Mouse (Mus musculus) CD4-positive, CD25-positive, alpha-beta regulatory T cell, adult 4 months (primary cell): ENCODE results near the gene Vwa5b1. TPM values are rescaled to one million over a fixed set of nuclear protein-coding genes. Genes with fewer than 3 reads are reported as not detected.

Experiments
- ATAC-seq: one replicate; pipeline ENCODE4 v1.8.0; 2017
- polyA plus RNA-seq, 2 experiments: library from polyadenylated mRNA; unstranded; fragments of 100-300 nt; shearing (Covaris generic); gene quantifications; one replicate each; pipeline ENCODE4 v1.2.1; 2017

The Vwa5b1 gene
- not detected for polyA plus RNA-seq

DNA sequence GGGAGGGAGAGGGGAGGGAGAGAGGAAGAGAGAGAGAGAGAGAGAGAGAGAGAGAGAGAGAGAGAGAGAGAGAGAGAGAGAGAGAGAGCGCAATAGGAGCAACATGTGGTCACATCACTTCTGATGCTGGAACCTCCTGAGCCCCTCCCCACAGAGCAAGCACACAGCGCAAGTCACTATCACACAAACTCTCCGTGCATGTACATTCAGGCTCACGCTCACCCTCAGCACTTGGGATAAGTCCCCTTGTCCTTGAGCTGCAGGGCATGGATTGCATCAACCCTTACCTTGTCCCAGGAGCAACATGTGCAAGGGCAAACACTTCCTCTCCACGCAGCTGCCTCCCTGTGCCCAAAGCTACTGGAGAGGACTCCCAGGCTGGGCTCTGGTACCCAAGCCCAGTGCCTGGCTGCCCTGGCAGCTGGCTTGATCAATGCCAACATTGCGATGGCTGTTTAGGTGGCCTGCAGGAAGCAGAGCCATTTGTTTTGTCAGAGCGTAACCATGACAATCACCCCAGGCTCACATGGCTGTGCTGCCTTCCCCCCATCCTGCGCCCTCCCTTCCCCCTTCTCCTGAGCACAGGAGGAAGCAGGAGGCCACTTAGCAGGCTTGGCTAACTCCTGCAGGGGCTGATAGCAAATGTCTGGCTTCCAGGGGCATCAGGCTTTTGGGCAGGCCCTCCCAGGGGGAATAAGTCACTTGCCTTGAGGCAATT is at the start of gene Vwa5b1:
Gene Vwa5b1, minus strand, starts transcription at position 457 of the 718 bp plus-strand sequence.
- ATAC-seq = no peak

DNA sequence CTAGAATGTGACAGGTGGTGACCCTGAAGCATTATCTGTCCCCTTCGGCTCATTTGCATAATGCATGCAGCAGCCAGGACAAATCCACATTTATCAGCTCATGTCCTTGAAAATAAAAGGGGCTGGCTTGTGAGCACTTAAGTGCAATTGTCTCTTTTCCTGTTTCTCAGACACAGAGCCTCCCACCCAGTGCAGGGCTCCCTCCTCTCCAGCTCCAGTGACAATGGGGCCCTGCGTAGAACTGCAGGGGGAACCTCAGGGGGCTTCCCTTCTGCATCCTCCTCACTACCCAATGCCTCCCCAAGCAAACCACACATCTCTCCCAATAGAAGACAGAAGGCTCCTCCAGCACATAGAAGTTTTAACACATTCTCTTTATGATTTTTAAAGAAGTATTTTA is 47.1 kb upstream of the Vwa5b1 start:
- ATAC-seq = no peak

DNA sequence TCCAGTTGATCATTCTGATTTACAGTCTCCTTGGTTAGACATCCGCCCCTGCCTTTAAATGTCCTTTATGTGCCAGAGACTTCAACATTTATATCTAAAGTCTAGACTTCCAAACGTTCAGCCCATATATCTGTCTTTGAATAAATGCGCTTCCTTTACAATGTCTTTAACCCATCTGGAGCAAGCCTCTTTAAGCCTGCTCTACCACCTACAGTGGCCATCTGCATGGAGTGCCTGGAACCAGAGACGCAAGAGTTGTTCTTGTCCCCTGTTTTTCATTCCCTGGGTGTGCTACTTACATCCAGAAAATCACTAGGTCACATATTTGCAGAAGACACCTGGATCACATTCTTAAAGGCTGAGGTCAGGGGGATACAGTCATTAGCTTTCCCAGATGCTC is 44.4 kb upstream of the Vwa5b1 start:
- no peak for ATAC-seq

DNA sequence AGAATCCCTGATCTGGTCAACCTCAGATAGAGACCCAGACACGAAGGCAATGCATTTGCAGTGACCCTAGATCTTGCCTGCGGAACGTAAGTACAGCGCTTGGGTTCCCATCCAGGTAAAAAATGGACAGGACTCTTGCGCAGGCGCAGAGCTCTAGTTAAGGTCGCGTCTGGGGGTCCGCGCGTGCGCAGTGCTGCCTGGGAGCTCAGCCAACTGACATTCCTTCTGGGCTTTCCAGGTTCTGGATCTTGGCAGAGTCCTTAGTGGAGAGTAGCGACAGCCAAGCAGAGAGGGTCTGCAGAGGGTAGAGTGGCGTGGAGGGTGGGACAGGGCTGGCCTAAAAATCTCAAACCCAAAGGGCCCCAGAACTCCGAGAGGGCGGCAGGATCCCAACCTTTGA is 41.9 kb upstream of the Vwa5b1 start:
- ATAC-seq = no peak

DNA sequence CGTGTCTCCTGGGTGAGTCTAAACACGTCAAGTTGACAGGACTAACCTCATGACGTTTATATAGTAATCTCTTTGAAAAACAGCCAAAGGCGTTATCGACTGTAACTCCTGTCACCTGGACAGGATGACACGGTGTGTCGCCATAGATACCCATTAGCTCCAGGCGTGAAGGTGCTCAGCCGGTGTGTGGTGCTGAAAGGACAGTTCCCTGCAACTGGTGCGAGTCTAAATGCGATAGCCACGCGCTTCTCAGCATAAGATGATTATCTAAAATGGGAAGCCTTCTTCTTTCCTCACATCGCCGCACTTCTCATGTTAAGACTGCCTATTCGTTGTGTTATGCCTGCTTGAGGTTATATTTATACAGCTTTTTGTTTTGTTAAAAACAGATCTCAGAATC is 40.8 kb upstream of the Vwa5b1 start:
- ATAC-seq = no peak

DNA sequence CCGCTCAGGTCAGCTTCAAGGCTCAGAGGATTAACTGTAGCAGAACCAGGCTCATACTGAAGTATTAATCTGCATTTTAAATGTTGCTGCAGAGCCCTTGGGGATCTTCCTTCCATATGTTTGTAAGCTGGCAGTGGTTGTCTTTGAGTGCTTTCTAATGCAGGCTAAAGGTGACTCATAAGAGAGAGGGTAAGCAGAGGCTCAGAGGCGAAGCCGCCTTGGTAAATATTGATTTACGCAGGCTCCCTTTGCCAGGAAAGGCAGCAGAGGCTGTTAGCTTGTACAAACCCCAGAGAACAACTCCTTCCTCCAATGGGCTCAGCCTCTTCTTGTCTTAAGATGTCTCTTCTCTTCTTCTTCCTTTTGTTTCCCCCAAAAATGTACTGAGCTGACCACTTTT is 36.5 kb upstream of the Vwa5b1 start:
- no peak for ATAC-seq

DNA sequence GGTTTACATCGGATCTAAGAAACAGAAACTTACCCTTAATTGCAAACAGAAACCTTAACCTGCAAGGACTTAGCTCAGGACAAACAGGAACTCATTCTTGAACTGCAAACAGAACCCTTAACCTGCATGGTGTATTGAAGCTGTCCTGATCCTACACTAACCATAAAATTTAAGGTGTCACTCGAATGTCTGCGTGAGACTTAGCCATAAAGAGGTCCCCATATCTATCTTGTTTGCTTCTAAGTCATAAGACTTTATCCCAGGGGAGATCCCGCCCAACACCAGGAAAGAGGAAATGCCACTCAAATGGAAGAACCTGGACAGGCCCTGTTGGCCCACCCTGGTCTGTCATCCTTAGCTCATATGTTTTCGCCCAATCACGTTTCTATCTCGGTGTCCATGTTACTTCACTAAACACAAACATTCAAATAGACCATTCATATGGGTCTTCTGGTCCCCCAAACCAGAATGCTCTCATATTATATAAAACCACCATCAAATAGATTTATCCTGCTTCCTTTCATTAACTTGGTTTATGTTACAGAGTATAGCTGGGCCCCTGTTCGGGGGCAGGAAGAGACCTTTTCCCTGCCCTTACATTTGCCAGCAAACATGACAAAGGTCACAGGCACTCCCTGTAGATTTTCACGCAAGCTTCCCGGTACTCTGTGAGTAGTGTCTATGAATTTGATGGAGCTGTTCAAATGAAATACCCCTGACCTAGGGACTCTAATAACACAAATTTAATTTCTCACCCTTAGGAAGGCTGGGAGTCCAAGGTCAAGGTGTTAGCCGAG is 34.6 kb upstream of the Vwa5b1 start:
- ATAC-seq = no peak

DNA sequence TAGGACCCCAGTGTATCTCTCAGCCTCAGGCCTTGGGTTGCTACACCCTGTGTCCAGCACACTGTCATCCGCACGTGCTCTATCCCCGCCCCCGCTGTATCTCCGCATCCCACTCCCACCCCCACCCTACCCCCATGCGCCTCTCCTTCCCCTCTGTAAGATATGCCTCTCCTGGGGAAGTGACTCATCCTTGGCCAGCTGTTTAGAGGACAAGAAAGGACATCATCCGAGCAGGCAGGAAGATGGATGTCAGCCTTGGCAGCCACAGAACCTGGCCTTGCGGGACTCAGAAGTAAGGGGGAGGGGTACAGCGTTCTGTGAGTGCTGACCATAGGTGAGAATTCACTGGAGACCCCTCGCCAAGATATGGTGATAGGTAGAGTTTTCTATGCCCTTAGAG is 30.8 kb upstream of the Vwa5b1 start:
- no peak for ATAC-seq

DNA sequence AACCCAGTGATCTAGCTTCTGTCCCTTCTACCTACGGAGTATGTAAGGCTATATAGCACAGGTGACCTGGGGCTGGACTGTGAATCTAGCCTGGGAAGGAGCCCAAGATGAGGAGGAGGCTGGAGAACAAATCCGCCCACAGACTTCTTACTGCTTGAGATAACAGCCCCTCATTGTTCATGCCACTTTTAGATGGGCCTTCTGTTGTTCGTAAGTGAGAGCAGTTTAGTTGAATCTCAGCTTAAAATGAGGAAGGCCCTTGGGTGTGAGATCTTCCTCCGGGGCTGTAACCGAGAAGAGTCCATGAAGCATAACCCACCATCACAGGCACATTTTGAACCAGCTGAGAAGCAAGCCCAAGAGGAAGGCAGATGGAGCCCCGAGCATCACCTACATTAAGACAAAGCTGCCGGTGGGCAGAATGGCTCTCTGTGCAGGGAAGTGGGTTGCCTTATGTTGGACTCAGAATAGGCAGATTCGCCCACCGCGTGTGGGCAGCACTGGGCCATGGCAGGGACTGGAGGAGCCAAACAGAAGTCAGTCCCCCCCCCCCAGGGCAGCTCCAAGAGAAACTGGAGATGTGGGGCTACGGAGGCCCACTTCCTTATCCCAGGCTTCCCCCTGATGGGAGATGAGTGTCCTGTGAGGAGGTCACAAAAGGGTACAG is 24.4 kb upstream of the Vwa5b1 start:
- no peak for ATAC-seq

DNA sequence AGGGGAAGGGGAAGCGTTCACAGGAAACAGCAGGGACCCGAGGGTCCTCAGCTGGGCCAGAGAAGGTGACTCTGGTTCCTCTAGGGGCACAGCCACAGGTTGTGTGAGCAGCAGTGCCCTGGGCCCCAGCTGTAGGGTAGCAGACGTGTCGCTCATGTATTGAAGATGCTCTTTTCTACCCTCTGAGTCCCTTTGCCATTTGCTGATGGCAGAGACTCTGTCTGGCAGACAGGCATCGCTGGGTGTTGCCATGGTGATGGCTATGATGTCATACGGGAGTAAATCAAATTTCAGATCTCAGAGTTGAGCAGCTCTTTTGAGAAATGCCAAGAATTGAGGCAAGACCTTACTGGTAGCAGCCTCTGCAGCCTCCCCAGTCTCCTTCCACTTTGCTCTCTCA is 17.4 kb upstream of the Vwa5b1 start:
- no peak for ATAC-seq

DNA sequence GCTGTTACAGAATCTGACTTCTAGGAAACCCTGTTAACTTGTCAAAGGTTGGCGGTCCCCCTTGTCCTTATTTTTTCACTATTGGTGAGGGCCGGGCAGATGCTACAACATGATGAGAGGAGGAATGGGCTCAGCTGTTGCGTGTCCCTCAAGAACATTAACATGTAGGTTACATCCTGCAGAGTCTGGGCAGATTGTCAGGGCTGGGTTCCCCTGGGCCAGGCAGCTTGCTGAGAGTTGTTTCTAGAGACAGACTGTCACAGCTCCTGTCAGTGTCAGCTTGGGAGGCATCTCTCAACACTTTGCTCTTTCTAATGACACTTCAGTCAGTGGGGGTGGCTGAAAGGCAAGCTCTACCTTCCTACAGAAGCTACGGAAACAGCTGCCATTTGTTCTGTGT is 16.2 kb upstream of the Vwa5b1 start:
- no peak for ATAC-seq

DNA sequence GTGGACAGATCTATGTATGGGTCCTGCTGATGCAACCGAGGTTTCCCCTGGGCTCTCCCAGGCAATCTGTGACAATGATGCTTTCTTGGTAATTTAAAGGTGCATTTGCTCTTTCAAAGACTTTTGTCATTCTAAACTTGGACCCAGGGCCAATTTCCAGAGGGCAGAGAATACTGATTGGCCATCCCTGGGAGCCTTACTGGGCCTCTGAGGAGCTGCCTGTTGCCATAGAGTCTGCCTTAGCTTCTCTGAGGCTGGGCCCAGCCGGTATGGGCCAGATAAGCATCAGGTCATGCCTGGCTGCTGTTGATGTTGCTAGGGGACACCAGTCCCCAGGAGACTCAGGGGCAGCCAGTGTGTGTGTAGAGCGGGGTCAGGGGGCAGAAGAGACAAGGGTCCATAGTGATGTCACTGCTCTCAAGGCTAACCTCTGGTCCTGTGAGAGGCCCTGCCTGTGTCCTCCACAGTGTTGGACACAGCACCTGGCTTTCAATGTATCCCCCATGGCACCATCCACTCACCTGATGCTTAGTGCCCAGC is 12.5 kb upstream of the Vwa5b1 start:
- ATAC-seq = no peak

DNA sequence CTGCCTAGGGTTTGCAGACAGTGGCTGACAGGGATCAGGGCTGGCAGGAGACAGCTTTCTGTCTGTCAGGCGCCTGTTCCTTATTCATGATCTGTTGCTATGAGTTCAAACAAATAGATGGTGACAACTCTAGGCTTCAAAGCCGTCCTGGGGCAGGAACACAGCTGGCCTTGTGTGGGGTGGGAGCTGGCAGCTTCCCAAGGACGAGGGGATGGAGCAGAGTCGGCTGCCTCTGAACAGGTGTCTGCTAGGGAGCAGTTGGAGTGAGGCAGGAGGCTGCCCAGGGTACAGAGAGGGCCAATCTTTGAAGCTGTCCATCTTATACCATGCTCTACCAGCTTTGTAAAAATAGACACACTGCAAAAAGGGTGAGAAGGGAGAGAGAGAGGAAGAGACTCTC is 6.6 kb upstream of the Vwa5b1 start:
- no peak for ATAC-seq

DNA sequence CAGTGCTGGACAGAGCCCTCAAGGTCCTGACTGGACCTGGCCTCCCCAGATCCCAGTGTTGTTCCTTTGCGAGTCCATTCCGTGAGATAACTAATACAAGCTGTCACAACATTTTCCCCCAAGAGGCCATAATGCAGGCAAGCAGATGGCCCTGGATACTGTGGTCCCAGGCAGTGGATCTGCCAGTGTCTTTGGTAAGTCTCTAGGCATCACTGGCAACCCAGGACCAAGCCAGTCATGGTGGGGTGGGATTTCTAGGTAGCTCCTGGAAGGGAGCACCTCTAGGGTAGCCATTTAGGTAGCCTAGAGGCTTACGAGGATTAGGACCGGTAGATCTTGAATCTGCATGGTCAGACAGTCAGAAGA is 445 bp upstream of the Vwa5b1 start:
- no peak for ATAC-seq

DNA sequence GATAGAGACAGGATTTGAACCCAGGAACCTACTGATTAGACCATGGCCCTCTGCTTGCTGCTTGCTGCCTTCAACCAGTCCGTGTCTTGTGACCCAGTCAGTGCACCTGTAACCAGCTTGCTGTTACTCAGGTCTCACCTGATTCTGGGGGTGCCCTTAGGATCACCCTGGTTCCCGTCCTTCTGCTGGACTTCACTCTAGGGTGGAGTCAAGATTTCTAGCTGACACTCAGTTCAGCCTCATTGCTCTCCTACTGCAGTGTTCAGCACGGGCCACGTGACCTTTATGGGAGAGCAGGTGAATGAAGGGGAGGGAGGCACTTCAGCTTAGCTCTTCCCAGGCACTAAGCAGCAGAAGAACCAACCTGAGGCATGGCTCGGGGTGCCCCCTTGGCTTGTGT is 7.4 kb downstream of the Vwa5b1 start:
- no peak for ATAC-seq

DNA sequence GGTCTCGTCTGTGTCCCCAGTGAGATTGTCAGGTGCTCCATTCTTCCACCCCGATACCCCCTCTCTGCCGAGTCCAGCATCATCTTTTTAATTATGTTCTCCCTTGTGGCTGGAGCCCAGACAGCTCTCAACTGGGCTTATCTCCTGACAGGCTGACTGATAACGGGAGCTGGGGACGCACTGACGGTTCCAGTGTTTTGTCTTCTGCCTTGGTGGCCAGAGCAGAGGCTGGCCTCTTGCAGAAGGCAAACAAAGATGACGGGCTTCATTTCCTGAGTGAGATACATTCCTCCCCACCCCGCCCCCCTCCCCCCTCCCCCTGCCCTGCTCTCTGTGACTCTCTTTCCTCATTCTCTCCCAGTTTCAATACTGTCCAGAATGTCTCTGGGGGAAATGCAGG is 21.2 kb downstream of the Vwa5b1 start:
- no peak for ATAC-seq

DNA sequence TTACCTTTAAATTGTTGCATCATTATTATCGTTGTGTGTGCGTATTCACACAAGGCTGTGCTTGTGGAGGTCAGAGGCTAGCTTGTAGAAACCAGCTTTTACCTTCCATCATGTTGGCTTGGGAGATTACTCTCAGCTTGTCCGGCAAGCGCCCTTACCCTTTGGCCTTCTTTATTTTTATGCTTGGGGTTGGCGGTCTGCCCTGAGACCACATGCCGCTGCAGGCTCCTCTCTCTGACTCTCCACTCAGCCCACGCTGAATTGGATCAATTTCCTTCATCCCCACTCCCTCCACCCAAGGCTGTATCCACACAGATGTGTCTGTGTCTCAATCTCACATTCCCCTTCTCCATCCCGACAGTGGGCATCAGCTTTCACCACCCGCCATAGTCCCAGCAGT is 33.8 kb downstream of the Vwa5b1 start:
- no peak for ATAC-seq

DNA sequence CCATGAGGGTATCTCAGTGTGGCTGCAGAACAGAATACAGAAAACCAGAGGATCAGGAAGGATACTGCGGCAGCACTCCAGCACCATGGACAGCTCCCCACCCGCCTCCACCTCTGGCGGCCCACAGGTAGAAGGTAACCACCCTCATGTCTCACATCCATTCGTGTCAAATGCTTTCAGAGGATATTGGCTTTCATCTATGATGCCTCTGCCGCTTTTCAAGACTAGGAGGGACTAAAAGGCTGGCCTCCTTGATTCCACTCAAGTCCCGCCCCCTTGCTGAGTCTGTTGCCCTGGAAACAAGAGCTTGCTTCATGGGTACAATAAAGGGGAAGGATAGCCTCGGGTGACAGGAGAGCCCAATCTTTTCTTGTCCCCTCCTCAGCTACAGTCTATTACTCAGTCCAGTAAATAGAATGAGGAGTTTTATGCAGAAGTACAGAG is 37.8 kb downstream of the Vwa5b1 start:
- no peak for ATAC-seq

DNA sequence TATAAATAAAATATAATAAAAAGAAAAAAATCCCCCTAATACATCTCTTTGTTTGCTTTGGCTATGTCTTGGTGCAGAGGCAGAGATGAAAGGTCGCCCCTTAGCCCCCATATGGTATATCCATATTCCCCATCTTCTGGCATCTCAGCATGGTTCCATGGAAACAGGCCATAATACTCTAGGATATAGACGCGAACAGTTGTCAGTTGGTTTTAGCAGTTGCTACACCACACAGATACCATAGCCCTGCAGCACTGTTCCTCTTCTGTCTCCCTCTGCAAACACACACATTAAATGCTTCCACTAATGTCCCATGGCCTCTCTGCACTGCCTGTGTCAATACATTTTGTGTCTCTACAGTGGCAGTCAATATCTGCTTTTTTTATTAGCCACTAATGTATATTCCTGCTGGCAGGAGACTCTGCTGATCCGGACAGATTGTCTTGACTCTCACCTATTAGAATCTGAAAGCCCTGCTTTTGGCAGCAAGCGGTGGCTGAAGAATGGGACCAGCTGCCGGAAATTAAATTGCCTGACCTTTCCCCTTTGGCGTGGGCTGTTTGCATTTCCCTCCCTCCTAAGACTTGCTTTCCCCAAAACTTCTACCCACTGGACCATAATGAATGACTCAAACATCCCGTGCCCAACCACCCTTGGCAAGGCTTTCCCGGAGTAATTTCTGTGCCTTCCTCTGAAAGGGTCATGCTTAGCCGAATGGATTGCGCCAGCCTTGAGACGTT is 39.1 kb downstream of the Vwa5b1 start:
- no peak for ATAC-seq

DNA sequence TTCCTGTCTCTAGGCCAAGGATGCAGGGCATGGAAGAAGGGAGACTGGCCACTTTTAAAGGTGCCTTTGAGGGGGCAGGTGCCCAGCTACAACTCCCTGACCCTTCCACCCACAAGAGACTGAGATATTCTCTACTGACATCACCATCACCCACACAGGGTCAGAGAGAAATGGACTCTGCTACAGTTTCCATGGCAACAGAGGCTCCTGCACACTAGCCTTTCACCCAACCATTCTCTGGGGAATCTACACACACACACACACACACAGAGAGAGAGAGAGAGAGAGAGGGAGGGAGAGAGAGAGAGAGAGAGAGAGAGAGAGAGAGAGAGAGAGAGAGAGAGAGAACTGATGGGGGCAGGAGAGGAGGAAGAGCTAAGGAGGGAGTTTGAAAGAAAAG is 50.7 kb downstream of the Vwa5b1 start:
- no peak for ATAC-seq

DNA sequence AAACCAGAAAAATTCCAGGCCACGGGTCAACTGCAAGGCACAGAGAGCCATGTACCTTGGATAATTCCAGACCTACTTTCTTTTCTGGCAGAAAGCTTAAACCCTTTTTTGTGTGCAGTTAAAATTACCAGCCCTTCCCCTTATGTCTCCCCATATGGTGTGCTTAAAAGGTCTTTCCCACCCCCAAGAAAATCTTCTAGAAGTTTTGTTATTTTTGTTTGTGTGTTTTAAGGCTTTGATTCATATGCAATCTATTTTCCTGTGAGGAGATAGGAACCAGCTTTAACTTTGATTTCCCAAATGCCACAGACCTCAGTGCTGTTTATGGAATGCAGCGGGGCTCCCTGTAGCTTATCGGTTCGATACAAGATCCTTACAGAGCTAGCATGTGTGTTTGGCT is 53.2 kb downstream of the Vwa5b1 start:
- ATAC-seq = no peak

DNA sequence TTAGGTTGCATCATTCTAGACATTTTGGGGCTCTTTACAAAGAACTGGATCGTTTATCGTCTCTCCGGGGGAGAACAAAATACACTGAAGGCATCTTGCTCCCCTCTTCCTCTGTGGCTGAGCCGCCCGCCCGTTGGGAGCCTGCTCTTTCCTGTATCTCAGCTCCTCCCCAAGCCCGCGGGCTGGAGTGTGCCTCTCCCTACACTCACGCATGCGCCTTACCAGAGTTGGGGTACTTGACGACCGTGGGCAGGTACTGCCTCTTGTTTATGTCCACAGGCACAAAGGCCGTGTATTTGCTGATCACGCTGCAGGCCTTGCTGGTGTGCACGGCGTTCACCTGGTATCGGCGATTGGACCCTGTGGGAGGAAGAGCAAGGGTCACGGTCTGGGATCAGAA is 57.3 kb downstream of the Vwa5b1 start:
- no peak for ATAC-seq

DNA sequence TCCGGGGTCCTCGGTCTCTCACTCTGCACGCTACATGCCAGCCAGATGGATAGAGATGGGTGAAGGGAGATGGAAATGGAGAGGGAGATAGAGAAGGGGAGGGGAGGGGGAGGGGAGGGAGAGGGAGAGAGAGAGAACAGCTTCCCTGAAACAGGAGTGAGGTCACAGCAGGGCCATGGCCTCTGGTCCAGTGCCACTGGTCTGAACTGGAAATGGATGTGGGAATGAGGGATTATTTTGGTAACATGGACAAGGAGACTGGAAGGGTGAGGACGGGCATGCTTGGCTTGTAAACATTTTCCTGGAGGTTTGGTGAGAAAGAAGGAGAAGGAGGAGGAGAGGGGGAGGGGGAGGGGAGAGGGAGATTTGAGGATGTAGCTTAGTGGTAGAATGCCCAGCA is 59.0 kb downstream of the Vwa5b1 start:
- no peak for ATAC-seq
